Mouse (Mus musculus) spleen, adult 2 months (tissue): ENCODE data around the gene Ttc3. TPM values are rescaled to one million over a fixed set of nuclear protein-coding genes. Genes with fewer than 3 reads are reported as not detected.
A peak's percentile ranks its signal among the peaks of the same experiment; 100 is the strongest.

Experiments used
- DNase-seq, 2 experiments: peaks; one replicate each; pipeline versions ENCODE4 v3.0.0 to v3.0.0-alpha.2; 2012 to 2021; ENCODE audit warnings: low spot score in 2 of 2, low read depth in 1 of 2
- H3K27ac ChIP-seq: fragments of 200-500 bp; 2 replicates; pipeline ENCODE4 v1.5.1; 2012; ENCODE audit warnings: low read length, inconsistent platforms; ENCODE audit not compliant: insufficient read depth
- H3K27me3 ChIP-seq: fragments of 200-500 bp; 2 replicates; pipeline ENCODE4 v1.6.1; 2012; ENCODE audit warnings: mild to moderate bottlenecking, moderate library complexity, low read length, inconsistent platforms; ENCODE audit not compliant: control insufficient read depth, insufficient read depth
- H3K36me3 ChIP-seq: fragments of 200-500 bp; 2 replicates; pipeline ENCODE4 v1.6.1; 2012; ENCODE audit warnings: mild to moderate bottlenecking, low read length, inconsistent platforms; ENCODE audit not compliant: control insufficient read depth, insufficient read depth
- H3K4me1 ChIP-seq: fragments of 200-500 bp; 2 replicates; pipeline ENCODE4 v1.6.1; 2011; ENCODE audit warnings: inconsistent platforms; ENCODE audit not compliant: control insufficient read depth, insufficient read depth, insufficient read length
- H3K4me3 ChIP-seq: fragments of 200-500 bp; 2 replicates; pipeline ENCODE4 v1.5.1; 2011; ENCODE audit warnings: mild to moderate bottlenecking, inconsistent platforms; ENCODE audit not compliant: insufficient read depth, insufficient read length; ENCODE audit errors: extremely low read depth
- CTCF ChIP-seq: fragments of 200-500 bp; IDR thresholded peaks from 2 replicates; pipeline ENCODE4 v1.5.1; 2011; ENCODE audit warnings: mild to moderate bottlenecking, inconsistent platforms; ENCODE audit not compliant: insufficient read depth, insufficient read length, insufficient replicate concordance; ENCODE audit errors: extremely low read depth
- POLR2A ChIP-seq: fragments of 200-500 bp; IDR thresholded peaks from 2 replicates; pipeline ENCODE4 v1.6.1; 2011; ENCODE audit warnings: low read depth, low read length, inconsistent platforms
- WGBS: fragments of 180-500 bp; shearing (Covaris S2); methylation state at CpG from one replicate; pipeline ENCODE4 v1.1.7; 2018; 5-methylcytosine and 5-hydroxymethylcytosine counted together
- polyA plus RNA-seq: library from polyadenylated mRNA; depleted of rRNA; stranded (reverse); fragments of >200 nt; gene quantifications from 2 replicates; pipeline ENCODE4 v1.2.3, GENCODE M21; 2012

Ttc3 gene
- polyA plus RNA-seq, 1 experiment: 17.5 TPM

DNA sequence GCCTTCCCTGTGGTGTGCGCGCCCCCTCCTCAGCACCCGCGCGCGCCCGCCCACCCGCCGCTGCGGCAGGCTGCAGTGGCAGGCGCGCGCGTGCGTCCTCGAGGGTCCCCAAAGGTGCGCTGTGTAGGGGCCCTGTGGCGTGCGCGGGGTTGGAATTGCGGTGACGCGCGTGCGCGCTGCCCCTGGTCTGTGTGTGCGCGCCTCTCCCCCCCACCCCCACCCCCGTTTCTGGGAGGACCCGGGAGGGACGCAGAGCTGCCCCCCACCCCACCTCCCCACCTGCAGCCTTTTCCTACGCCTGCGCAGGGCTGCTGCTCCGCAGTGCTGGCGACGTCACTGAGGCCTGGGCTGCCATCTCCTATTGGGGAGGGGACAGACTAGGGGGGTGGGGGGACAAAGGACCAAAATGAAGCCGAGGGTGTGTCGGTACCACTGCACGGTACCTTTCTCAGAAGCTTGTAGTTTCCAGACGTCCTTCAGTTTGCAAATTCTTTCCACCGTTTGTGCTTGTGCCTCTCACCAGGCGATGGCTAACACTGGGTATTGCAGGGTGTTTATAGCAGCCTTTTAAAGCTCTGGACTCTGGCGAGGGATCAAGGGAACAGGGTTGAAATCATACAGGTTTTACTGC, 998 bp downstream of the Ttc3 start, which contains the start of gene Pigp:
Gene Pigp (minus strand): TSS at position 542 of the 631 bp plus-strand sequence.
- TF ChIP-seq CTCF: peak; percentile 3; the same call in 1 of the 2 replicates
- TF ChIP-seq POLR2A: no peak
- Histone ChIP-seq H3K36me3 (no peaks in the 10 kb centered on the region), H3K27me3 (no peaks in the 10 kb centered on the region), H3K4me1 (peaks cover 5% of the 10 kb centered on the region), H3K4me3 (peak within 1 kb of the TSS; percentile 93), H3K27ac (peak within 1 kb of the TSS; percentile 89)
- peak; percentile 22 to 35 for DNase-seq
- under 1% methylated on average over 39 of the region's 43 CpGs for WGBS

DNA sequence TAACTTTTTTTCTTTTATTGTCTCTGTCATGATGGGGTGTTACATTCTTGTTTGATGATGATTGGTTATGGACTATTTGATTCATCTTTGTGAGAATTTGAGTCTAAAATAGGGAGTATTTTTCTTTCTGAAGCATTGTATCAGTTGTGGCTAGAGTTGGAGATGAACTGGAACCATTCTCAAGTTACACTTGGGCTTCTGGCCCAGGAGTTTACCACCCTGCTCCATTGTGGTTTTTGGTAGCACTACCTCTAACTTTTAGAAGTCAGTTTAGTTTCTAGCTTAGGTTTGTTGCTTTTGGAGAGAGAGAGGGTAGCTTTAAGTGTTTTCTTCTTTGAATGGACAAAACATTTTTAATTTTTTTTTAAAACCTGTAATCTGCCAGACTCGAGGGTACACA, 9.0 kb downstream of the Ttc3 start:
- Histone ChIP-seq H3K27me3 (no peaks in the 10 kb centered on the region), H3K27ac (no peak overlapping the region), H3K4me3 (no peak overlapping the region), H3K36me3 (no peaks in the 10 kb centered on the region), H3K4me1 (no peaks in the 10 kb centered on the region; the same call in 1 of the 2 replicates)
- 72% methylated on average over 1 of the region's 1 CpGs for WGBS
- DNase-seq: no peak
- no peak for TF ChIP-seq CTCF
- TF ChIP-seq POLR2A: no peak

DNA sequence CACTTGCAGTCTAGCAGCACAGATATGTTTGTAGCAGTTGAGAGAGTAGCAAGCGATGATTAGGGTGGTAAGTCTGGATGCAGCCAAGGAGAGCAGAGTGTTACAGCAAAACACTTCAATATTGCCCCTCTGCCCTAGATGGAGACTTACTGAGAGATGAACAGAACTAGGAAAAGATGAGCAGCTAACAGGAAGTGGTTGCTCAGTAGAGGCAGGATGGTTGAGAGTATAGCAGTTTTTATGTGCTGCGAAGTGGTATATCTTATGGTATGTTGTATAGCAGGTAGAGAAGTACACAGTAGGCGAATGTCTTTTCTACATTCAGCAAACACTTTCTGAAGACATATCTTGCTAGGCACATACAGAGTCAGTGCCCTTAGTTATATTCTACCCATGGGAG, 12.9 kb downstream of the Ttc3 start:
- Histone ChIP-seq H3K27ac (no peak overlapping the region), H3K4me1 (no peaks in the 10 kb centered on the region), H3K4me3 (no peak overlapping the region), H3K27me3 (no peaks in the 10 kb centered on the region), H3K36me3 (no peaks in the 10 kb centered on the region)
- 78% methylated on average over 3 of the region's 3 CpGs for WGBS
- TF ChIP-seq POLR2A (no peak), CTCF (no peak)
- no peak for DNase-seq

DNA sequence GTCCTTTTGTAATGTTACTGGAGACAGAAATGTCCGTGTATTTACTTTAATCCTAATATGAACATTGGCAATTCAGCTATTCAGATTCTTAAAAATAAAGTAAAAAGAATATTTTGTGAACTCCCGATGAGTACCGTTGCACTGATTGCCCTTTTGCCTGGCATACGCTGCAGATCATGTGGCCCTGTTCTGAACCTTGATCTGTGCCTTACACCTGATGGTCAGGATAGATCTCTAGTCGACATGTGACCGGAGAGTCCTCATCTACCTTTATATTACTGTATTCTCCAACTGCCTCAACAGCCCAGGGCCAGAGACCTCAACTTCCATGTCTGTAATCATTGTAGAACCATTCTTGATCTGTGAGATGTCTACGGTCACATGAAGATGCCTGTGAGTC, 17.3 kb downstream of the Ttc3 start:
- no peak for DNase-seq
- Histone ChIP-seq H3K4me1 (no peaks in the 10 kb centered on the region), H3K4me3 (no peak overlapping the region), H3K36me3 (no peaks in the 10 kb centered on the region), H3K27me3 (no peaks in the 10 kb centered on the region), H3K27ac (no peak overlapping the region)
- WGBS: 95% methylated on average over 7 of the region's 7 CpGs
- TF ChIP-seq POLR2A (no peak), CTCF (no peak)

DNA sequence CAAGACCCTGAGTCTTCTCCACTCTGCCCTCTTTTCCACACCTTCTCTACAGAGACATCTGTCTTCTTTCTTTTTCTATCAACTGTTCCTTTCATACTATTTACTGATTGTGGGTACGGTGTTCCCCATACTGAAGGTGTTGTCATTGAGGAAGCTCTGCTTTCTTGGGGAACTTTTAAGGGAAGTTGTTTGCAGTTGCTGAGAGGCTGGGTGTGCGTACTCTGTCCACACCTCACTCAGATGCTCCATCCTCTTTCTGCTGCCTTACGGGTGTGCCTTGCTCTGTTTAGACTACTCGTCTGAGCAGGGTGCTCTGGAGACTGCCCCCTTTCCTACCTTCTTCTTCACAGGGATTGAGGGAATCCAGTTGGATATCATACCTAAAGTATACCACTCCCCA, 21.9 kb downstream of the Ttc3 start:
- Histone ChIP-seq H3K36me3 (peaks cover 2% of the 10 kb centered on the region; the same call in 1 of the 2 replicates), H3K4me3 (no peak overlapping the region), H3K27ac (no peak overlapping the region), H3K27me3 (no peaks in the 10 kb centered on the region), H3K4me1 (no peaks in the 10 kb centered on the region)
- no peak for TF ChIP-seq CTCF
- TF ChIP-seq POLR2A: no peak
- WGBS: 71% methylated on average over 4 of the region's 4 CpGs
- no peak for DNase-seq

DNA sequence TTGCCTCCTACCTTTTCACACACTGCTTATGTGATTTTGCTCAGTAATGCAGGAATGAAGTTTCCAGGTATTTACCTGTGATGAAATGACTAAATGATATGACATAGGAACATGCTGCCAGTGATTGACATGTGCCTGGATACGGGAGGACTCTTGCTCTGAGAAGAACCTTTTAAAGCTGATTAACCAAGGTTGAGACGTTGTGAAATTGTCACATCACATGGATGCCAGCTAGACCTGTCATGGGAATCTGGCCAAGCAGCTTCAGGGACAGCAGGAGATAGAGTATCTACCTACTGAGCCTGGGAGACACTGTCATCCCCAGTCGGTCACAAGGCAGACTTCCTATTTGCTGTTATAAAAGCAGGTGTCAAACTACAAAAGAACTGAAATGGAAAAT, 24.6 kb downstream of the Ttc3 start:
- no peak overlapping the region for H3K4me3 ChIP-seq
- H3K4me1 ChIP-seq: no peaks in the 10 kb centered on the region
- no peaks in the 10 kb centered on the region for H3K27me3 ChIP-seq
- DNase-seq: no peak
- no peak overlapping the region for H3K27ac ChIP-seq
- H3K36me3 ChIP-seq: peaks cover 2% of the 10 kb centered on the region; the same call in 1 of the 2 replicates
- TF ChIP-seq CTCF: no peak
- TF ChIP-seq POLR2A: no peak
- WGBS: 85% methylated on average over 3 of the region's 3 CpGs

DNA sequence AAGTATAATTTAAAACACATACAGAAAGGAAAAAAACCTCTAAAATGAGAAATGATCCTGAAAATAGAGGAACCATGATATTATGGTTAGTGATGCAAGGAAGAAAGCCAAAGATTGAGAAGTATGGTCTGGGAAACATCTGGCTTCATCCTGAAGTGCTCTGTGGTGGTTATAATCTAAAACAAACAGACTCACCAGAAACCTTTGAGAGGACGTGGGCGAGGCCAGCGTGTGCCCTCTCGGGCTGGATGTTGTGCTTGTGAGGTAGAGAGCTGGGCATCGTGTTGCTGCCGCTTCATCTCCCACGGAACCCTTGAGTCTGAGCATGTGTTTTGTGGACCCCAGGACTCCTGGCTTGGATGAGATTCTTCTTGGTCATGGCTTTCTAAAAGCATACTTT, 26.2 kb downstream of the Ttc3 start:
- no peak for TF ChIP-seq CTCF
- peaks cover 2% of the 10 kb centered on the region; the same call in 1 of the 2 replicates for H3K36me3 ChIP-seq
- H3K4me3 ChIP-seq: no peak overlapping the region
- DNase-seq: no peak
- no peak overlapping the region for H3K27ac ChIP-seq
- WGBS: 85% methylated on average over 7 of the region's 7 CpGs
- no peaks in the 10 kb centered on the region; the same call in 1 of the 2 replicates for H3K4me1 ChIP-seq
- no peaks in the 10 kb centered on the region for H3K27me3 ChIP-seq
